Mouse (Mus musculus) liver, embryonic 11.5 days (tissue): ENCODE results near the gene Cst7. TPM values are rescaled to one million over a fixed set of nuclear protein-coding genes. Genes with fewer than 3 reads are reported as not detected.
A peak's percentile ranks its signal among the peaks of the same experiment; 100 is the strongest.
"Not testable (repeated sequence)": the region's sequence is repeated elsewhere in the genome, so short reads cannot be mapped to it uniquely, and the experiment has no call there.

ENCODE experiments used
- ATAC-seq: fragments of 200-750 bp; cut with Nextera tagmentation; replicated peaks from 2 replicates; pipeline ENCODE4 v1.8.0; 2017; ENCODE audit warnings: moderate number of reproducible peaks, mild to moderate bottlenecking, moderate TSS enrichment, moderate library complexity; ENCODE audit not compliant: low FRiP score
- DNase-seq: peaks from one replicate; pipeline ENCODE4 v3.0.0-alpha.2; 2017; ENCODE audit warnings: low spot score
- H3K27ac ChIP-seq: fragments of 300-500 bp; sonication (generic); 2 replicates; pipeline ENCODE4 v1.5.1; 2014; ENCODE audit warnings: mild to moderate bottlenecking, low read depth, low read length, control low read depth
- H3K27me3 ChIP-seq: fragments of 300-500 bp; sonication (generic); replicated peaks from 2 replicates; pipeline ENCODE4 v1.6.1; 2014; ENCODE audit warnings: low read length, mixed read lengths; ENCODE audit not compliant: control insufficient read depth, insufficient read depth
- H3K36me3 ChIP-seq: fragments of 300-500 bp; sonication (generic); 2 replicates; pipeline ENCODE4 v1.6.1; 2014; ENCODE audit warnings: mild to moderate bottlenecking, low read length, moderate library complexity, mixed read lengths; ENCODE audit not compliant: control insufficient read depth, insufficient read depth
- H3K4me1 ChIP-seq: fragments of 300-500 bp; sonication (generic); replicated peaks from 2 replicates; pipeline ENCODE4 v1.6.1; 2014; ENCODE audit warnings: low read length, mixed read lengths; ENCODE audit not compliant: control insufficient read depth, insufficient read depth
- H3K4me2 ChIP-seq: fragments of 300-500 bp; sonication (generic); 2 replicates; pipeline ENCODE4 v1.6.1; 2014; ENCODE audit warnings: mild to moderate bottlenecking, control low read depth, moderate library complexity
- H3K4me3 ChIP-seq: fragments of 300-500 bp; sonication (generic); 2 replicates; pipeline ENCODE4 v1.5.1; 2014; ENCODE audit warnings: low read depth, low read length, control low read depth
- H3K9ac ChIP-seq: fragments of 300-500 bp; sonication (generic); 2 replicates; pipeline ENCODE4 v1.6.1; 2014; ENCODE audit warnings: low read depth, low read length, control low read depth
- H3K9me3 ChIP-seq: fragments of 300-500 bp; sonication (generic); 2 replicates; pipeline ENCODE4 v1.6.1; 2016; ENCODE audit warnings: low read length, inconsistent platforms, mixed read lengths; ENCODE audit not compliant: control insufficient read depth
- WGBS: fragments of 180-500 bp; shearing (Covaris S2); extraction: QIAGEN DNeasy Blood & Tissue Kit; methylation state at CpG from one replicate; pipeline ENCODE4 v1.1.7; 2014; 5-methylcytosine and 5-hydroxymethylcytosine counted together
- polyA plus RNA-seq: library from polyadenylated mRNA; unstranded; fragments of >200 nt; fragmentation: Nextera tagmentation; extraction: Ambion mirVana; gene quantifications from 2 replicates; pipeline ENCODE4 v1.2.1, GENCODE M21; 2014

Cst7 gene
- 3.7 and 4.2 TPM in 2 replicates for polyA plus RNA-seq

DNA sequence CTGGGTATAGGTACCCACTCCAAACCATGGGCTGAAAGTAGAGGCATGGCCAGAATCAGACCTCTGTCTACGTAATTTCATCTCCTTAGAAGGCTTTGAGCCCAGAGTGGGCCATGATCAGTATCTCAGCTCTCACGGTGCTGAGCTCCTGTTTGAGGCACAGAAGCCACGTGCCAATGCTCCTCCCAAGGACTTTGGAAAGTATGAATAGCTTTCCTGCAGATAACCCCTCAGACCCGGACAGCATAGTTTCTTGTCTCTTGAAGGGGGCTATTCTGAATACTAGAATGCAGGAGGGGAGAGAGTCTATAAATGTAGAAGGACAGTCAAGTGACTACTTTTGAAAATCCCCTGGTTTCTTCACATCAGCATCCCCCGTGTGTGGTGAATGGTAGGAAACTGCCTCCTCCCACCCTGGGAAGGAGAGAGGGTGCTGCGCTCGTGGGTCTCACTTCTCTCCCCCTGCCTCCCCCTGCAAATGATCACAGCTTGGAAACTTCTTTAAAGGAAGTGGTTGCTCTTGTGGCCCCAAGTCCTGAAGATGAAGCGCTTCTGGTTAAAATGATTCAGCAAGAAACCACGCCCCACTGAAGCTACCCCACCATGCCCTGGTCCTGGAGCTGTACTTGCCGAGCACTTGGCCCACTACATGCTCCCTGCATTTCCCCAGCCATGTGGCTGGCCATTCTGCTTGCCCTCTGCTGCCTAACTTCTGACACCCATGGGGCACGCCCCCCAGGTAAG is at the start of gene Cst7:
Gene Cst7 (plus strand): TSS at position 569 of the 744 bp plus-strand sequence.
- Histone ChIP-seq H3K36me3 (no peaks in the 10 kb centered on the region), H3K4me3 (no peak within 1 kb of the TSS), H3K27ac (no peak within 1 kb of the TSS), H3K4me2 (peak within 1 kb of the TSS; percentile 35; the same call in 1 of the 2 replicates), H3K9me3 (no peaks in the 10 kb centered on the region), H3K27me3 (no peaks in the 10 kb centered on the region), H3K4me1 (peaks cover 15% of the 10 kb centered on the region), H3K9ac (no peak within 1 kb of the TSS)
- ATAC-seq (peak; percentile 38; the same call in 1 of the 2 replicates), DNase-seq (no peak)
- WGBS, result 34% methylated on average over 11 of the region's 11 CpGs

DNA sequence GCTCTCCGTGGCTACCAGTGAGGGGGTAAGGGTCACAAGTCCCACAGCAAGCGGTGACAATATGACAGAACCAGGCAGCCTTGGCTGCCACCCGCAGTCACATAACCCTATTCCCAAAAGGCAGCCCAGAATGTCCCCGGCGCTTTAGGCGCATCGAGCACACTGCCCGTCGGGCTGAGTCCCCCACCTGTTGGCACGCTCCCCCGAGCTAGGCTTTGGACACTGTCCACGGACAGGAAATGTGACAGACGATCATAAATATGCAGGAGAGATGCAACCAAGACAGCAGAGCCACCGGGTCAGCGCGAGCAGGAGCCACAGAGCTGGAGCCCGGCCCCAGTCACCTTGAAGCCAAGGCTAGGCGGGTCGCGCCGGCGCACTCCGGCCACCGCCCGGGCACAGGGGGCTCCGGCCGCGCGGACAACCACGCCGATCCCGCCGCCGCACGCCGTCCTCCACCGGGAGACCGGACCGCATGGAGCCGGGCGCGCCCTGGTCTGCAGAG is 44.5 kb upstream of the Cst7 start:
- no peak overlapping the region for H3K27ac ChIP-seq
- H3K9me3 ChIP-seq, result no peaks in the 10 kb centered on the region
- ATAC-seq (peak; percentile 52), DNase-seq (peak; percentile 44)
- H3K36me3 ChIP-seq, result no peaks in the 10 kb centered on the region
- H3K4me3 ChIP-seq, result peak overlapping the region; percentile 25
- peaks cover 17% of the 10 kb centered on the region for H3K27me3 ChIP-seq
- H3K9ac ChIP-seq, result no peak overlapping the region
- 4% methylated on average over 42 of the region's 42 CpGs for WGBS
- H3K4me1 ChIP-seq, result no peaks in the 10 kb centered on the region
- H3K4me2 ChIP-seq, result peak overlapping the region; percentile 65

DNA sequence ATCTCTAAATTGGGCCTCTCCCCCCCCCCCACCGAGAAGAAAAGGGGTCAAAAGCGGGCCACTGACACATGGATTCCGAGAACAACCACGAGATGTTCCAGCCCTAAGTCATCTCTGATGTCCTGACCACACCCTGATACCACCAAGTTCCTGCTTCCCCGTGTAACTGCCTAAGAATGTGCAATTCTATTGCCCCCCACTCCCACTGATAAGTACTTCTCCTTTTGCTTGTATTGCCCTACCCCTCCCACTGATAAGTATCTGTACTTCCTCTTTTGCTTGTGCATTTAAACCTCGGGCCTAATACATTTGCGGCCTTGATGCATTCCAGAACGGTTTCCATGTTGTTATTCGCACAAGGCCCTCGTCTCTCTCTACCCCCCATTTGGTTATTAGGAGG is 20.6 kb upstream of the Cst7 start:
- not testable (repeated sequence) for H3K27me3 ChIP-seq, H3K27ac ChIP-seq, H3K36me3 ChIP-seq, ATAC-seq, H3K4me3 ChIP-seq, DNase-seq, H3K9ac ChIP-seq, H3K4me2 ChIP-seq, H3K9me3 ChIP-seq, H3K4me1 ChIP-seq
- 62% methylated on average over 10 of the region's 10 CpGs for WGBS

DNA sequence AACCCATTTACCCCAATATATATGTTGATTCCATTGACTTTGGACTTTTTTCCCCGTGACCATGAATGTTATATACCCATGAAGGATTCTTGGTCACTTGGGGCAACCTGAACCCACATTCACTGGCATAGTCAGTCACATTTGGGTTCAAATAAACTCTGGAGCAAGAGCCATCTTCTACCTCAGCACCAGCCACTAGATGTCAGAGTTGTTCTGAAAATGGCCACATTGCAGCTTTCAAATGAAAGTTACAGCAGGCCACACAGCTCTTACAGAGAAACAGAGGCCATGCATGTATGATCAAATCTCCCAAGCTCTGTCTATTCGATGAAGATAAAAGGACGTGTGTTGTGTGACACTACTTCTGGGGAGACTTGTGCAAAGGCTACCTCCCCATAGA is 11.6 kb upstream of the Cst7 start:
- ATAC-seq, result peak; percentile 31; the same call in 1 of the 2 replicates
- H3K4me1 ChIP-seq, result no peaks in the 10 kb centered on the region
- DNase-seq, result no peak

DNA sequence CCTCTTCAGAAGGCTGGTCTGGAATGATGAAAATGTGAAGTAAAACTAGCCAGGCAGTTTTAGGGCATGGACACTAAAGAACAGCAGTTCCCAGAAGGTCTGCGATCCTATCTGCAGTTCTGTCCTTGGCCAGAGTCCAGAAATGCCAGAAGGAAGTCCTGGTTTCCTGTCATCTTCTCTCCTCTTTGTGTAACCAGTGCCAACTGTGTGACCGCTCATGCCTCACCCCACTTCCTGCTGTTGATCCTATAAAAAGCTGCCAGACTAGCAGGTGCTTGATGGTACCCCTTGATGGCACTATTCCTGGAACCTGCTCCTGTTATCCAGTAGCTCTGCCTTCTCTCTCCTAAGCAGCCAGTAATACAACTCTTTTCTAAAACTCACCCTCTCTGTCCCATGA is 3.2 kb upstream of the Cst7 start:
- DNase-seq, result no peak
- no peaks in the 10 kb centered on the region for H3K27me3 ChIP-seq
- H3K36me3 ChIP-seq, result no peaks in the 10 kb centered on the region
- H3K9ac ChIP-seq, result no peak overlapping the region
- no peaks in the 10 kb centered on the region for H3K9me3 ChIP-seq
- no peak overlapping the region for H3K4me3 ChIP-seq
- H3K27ac ChIP-seq, result no peak overlapping the region
- no peak for ATAC-seq
- WGBS, result 51% methylated on average over 2 of the region's 2 CpGs
- peaks cover 15% of the 10 kb centered on the region for H3K4me1 ChIP-seq
- H3K4me2 ChIP-seq, result no peak overlapping the region

More for the DNA sequence above, 11.6 kb upstream of the Cst7 start:
- Histone ChIP-seq H3K9me3 (no peaks in the 10 kb centered on the region), H3K4me3 (no peak overlapping the region), H3K9ac (no peak overlapping the region), H3K4me2 (no peak overlapping the region), H3K36me3 (no peaks in the 10 kb centered on the region), H3K27ac (no peak overlapping the region), H3K27me3 (no peaks in the 10 kb centered on the region)
- 42% methylated on average over 3 of the region's 3 CpGs for WGBS

DNA sequence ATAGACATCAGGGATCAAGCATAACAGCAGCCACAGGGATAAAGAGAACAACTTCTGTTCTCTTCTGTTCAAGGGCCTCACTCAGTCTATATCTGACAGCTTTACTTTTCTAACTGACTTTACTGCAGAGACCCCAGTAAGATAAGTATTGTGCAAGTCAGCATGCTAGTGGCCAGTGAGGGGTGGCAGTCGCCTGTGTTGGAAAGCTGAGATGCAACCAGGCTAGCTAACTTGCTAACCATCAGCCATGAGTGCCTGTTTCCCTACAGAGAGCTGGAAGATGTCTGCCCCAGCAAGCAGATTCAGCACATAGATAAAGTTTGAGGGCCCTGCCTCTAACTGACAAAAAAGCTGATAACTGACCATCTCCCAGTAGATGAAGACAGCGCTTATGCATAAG is 546 bp downstream of the Cst7 start:
- no peak for DNase-seq
- Histone ChIP-seq H3K27ac (no peak overlapping the region), H3K4me2 (peak overlapping the region; percentile 35; the same call in 1 of the 2 replicates), H3K9me3 (no peaks in the 10 kb centered on the region), H3K9ac (no peak overlapping the region), H3K36me3 (no peaks in the 10 kb centered on the region), H3K4me1 (peaks cover 15% of the 10 kb centered on the region), H3K4me3 (no peak overlapping the region), H3K27me3 (no peaks in the 10 kb centered on the region)
- ATAC-seq, result peak; percentile 37; the same call in 1 of the 2 replicates
- 48% methylated on average over 2 of the region's 2 CpGs for WGBS

DNA sequence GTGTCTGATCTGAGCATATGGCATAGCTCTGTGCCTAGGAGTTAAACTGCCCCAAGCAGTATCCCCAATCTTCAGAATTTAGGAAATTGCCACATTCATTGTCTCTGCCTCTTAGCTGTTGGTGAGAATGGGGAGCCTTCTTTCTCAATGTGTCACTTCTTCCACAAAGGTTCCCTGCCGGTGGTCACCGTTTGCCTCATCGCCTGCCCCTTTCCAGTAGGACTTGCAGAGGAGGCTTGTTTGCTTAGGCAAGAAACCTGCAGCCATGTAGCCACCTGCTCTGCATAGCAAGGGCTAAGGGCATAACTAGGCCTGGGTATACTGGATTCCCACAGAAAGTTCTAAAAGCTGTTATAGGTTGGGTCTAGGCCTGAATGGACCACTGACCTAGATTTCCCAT is 2.2 kb downstream of the Cst7 start:
- 87% methylated on average over 3 of the region's 3 CpGs for WGBS
- ATAC-seq (no peak), DNase-seq (no peak)
- Histone ChIP-seq H3K27me3 (no peaks in the 10 kb centered on the region), H3K4me1 (peaks cover 15% of the 10 kb centered on the region), H3K36me3 (no peaks in the 10 kb centered on the region), H3K4me3 (no peak overlapping the region), H3K4me2 (no peak overlapping the region), H3K9me3 (no peaks in the 10 kb centered on the region), H3K9ac (no peak overlapping the region), H3K27ac (no peak overlapping the region)

DNA sequence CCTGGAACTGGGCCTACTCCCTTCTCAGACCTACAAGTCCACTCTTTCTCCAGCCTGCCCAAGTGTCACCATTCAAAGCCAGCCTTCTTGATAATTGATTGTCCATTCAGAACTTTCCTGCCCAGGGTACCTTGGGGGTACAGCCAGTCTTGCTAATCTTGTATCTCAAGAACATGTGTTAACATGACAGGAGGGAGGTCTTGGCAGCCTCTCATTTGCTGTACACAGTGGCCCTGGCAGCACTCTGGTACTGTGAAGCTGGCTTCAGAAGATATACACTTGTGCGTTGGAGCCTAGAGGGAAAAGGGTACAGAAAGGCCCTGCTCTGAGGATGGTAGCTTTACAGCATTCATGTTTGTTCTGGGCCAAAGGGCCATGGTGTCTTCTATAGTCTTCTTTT is 6.0 kb downstream of the Cst7 start:
- ATAC-seq, result no peak
- no peak for DNase-seq
- Histone ChIP-seq H3K9ac (no peak overlapping the region), H3K4me3 (no peak overlapping the region), H3K27ac (no peak overlapping the region), H3K27me3 (no peaks in the 10 kb centered on the region), H3K4me2 (no peak overlapping the region), H3K36me3 (no peaks in the 10 kb centered on the region), H3K4me1 (no peaks in the 10 kb centered on the region), H3K9me3 (no peaks in the 10 kb centered on the region)
- WGBS, result 94% methylated on average over 1 of the region's 1 CpGs

DNA sequence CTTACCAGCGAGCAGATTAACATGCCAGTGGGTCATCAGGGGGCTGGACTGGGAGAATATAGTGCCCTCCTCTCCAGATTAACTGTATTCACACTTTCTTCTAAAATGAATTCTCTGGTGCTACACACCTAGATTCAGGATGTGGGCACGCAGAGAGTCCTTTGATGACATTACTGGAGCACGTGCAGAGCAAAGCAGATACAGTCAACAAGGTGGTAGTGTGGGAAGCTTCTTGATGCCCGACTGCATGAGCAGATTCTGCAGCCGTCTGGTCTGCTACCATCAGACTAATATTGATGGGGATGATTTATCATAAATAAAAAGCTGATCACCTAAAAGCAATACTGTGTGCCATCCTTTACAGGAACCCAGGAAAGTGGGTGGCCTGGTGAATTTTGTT is 8.4 kb downstream of the Cst7 start:
- no peak overlapping the region for H3K9ac ChIP-seq
- H3K4me3 ChIP-seq, result no peak overlapping the region
- DNase-seq (no peak), ATAC-seq (no peak)
- no peak overlapping the region for H3K4me2 ChIP-seq
- no peaks in the 10 kb centered on the region for H3K9me3 ChIP-seq
- H3K4me1 ChIP-seq, result no peaks in the 10 kb centered on the region
- WGBS, result 85% methylated on average over 5 of the region's 5 CpGs
- no peaks in the 10 kb centered on the region; the same call in 1 of the 2 replicates for H3K36me3 ChIP-seq
- no peaks in the 10 kb centered on the region for H3K27me3 ChIP-seq
- no peak overlapping the region for H3K27ac ChIP-seq
